Mouse (Mus musculus) CH12.LX (cell line): ENCODE measurements around the gene Gm20388.

Experiments
- CTCF ChIP-seq, 2 experiments: IDR thresholded peaks in 1 of 2; conservative IDR thresholded peaks in 1 of 2; 2 replicates each; pipeline ENCODE4 v1.5.1; 2011 to 2012; ENCODE audit warnings: low read depth in 2 of 2, low read length in 2 of 2, improper control_type of control experiment in 1 of 2, inconsistent platforms in 1 of 2, mild to moderate bottlenecking in 1 of 2, moderate library complexity in 1 of 2
- E2F4 ChIP-seq: IDR thresholded peaks from 2 replicates; pipeline ENCODE4 v1.6.1; 2011; ENCODE audit warnings: low read depth, low read length, improper control_type of control experiment; ENCODE audit not compliant: insufficient replicate concordance
- EP300 ChIP-seq: IDR thresholded peaks from 2 replicates; pipeline ENCODE4 v1.6.1; 2011; ENCODE audit warnings: low read length, improper control_type of control experiment
- MAFK ChIP-seq: IDR thresholded peaks from 2 replicates; pipeline ENCODE4 v1.6.1; 2011; ENCODE audit warnings: low read length, improper control_type of control experiment; ENCODE audit not compliant: insufficient replicate concordance
- MAX ChIP-seq: IDR thresholded peaks from 2 replicates; pipeline ENCODE4 v1.6.1; 2011; ENCODE audit warnings: low read length, improper control_type of control experiment
- MAZ ChIP-seq: IDR thresholded peaks from 2 replicates; pipeline ENCODE4 v1.6.1; 2012; ENCODE audit warnings: low read depth, mild to moderate bottlenecking, inconsistent platforms, low read length, improper control_type of control experiment, moderate library complexity
- MXI1 ChIP-seq: IDR thresholded peaks from 2 replicates; pipeline ENCODE4 v1.6.1; 2011; ENCODE audit warnings: mild to moderate bottlenecking, low read depth, low read length, improper control_type of control experiment
- POLR2A ChIP-seq: IDR thresholded peaks from 2 replicates; pipeline ENCODE4 v1.6.1; 2011; ENCODE audit warnings: low read depth, mild to moderate bottlenecking, improper control_type of control experiment, low read length
- POLR2AphosphoS2 ChIP-seq: IDR thresholded peaks from 2 replicates; pipeline ENCODE4 v1.6.1; 2011; ENCODE audit warnings: low read depth, low read length, improper control_type of control experiment
- RAD21 ChIP-seq: IDR thresholded peaks from 2 replicates; pipeline ENCODE4 v1.6.1; 2011; ENCODE audit warnings: low read depth, mild to moderate bottlenecking, low read length, improper control_type of control experiment, moderate library complexity
- USF1 ChIP-seq: IDR thresholded peaks from 2 replicates; pipeline ENCODE4 v1.6.1; 2014; ENCODE audit warnings: low read depth, mild to moderate bottlenecking, inconsistent platforms, low read length, improper control_type of control experiment
- ZC3H11A ChIP-seq: IDR thresholded peaks from 2 replicates; pipeline ENCODE4 v1.6.1; 2012; ENCODE audit warnings: low read depth, mild to moderate bottlenecking, inconsistent platforms, low read length, improper control_type of control experiment
- ZNF384 ChIP-seq: IDR thresholded peaks from 2 replicates; pipeline ENCODE4 v1.6.1; 2012; ENCODE audit warnings: low read depth, low read length, improper control_type of control experiment, inconsistent platforms

- TF ChIP-seq RAD21 (no peak), CTCF (conservative IDR thresholded peaks at IDR 0.05 in 1 of 2, IDR thresholded peaks at IDR 0.05 in 1 of 2; ENCODE audit: low read depth in 2 of 2, low read length in 2 of 2) (no peak), MXI1 (no peak), ZC3H11A (no peak), MAX (no peak), ZNF384 (no peak), MAFK (no peak), MAZ (no peak), EP300 (no peak), POLR2AphosphoS2 (no peak), POLR2A (no peak), E2F4 (no peak), USF1 (no peak)
These were observed 2126.6 kb downstream of the Gm20388 start for GRCm38 (mm10) chr8:122037279-122037678.
